Mouse (Mus musculus): ENCODE measurements around the gene Brsk1.

The Brsk1 gene

GRCm38 (mm10) chr7:4739041-4739543, 48.7 kb downstream of the Brsk1 start:
- no peak for DNase-seq (ENCODE audit: low read depth, low spot score)

GRCm38 (mm10) chr7:4739544-4740275, 49.3 kb downstream of the Brsk1 start, which contains the start of gene Kmt5c:
TSS of gene Kmt5c (plus strand) at chr7:4740115.
- peak; percentile 98 for DNase-seq (ENCODE audit: low read depth, low spot score)

GRCm38 (mm10) chr7:4740309-4740727, 49.9 kb downstream of the Brsk1 start:
- no peak for DNase-seq (ENCODE audit: low read depth, low spot score)

GRCm38 (mm10) chr7:4741151-4741550, 50.7 kb downstream of the Brsk1 start:
- DNase-seq (ENCODE audit: low read depth, low spot score), result peak; percentile 23

- DNase-seq (ENCODE audit: low read depth, low spot score), result no peak
Measured at GRCm38 (mm10) chr7:4741672-4742481, 51.5 kb downstream of the Brsk1 start.

GRCm38 (mm10) chr7:4742482-4742819, 52.0 kb downstream of the Brsk1 start:
- DNase-seq (ENCODE audit: low read depth, low spot score), result no peak

- no peak for DNase-seq (ENCODE audit: low read depth, low spot score)
Measured at GRCm38 (mm10) chr7:4743354-4743753, 53.0 kb downstream of the Brsk1 start.

GRCm38 (mm10) chr7:4744886-4745285, 54.5 kb downstream of the Brsk1 start:
- no peak for DNase-seq (ENCODE audit: low read depth, low spot score)

GRCm38 (mm10) chr7:4746326-4746980, 56.0 kb downstream of the Brsk1 start:
- no peak for DNase-seq (ENCODE audit: low read depth, low spot score)

- DNase-seq (ENCODE audit: low read depth, low spot score), result no peak
Measured at GRCm38 (mm10) chr7:4747156-4747899, 56.9 kb downstream of the Brsk1 start.

GRCm38 (mm10) chr7:4748321-4748720, 57.9 kb downstream of the Brsk1 start:
- no peak for DNase-seq (ENCODE audit: low read depth, low spot score)

GRCm38 (mm10) chr7:4749169-4749568, 58.8 kb downstream of the Brsk1 start:
- no peak for DNase-seq (ENCODE audit: low read depth, low spot score)

- peak; percentile 44 for DNase-seq (ENCODE audit: low read depth, low spot score)
Measured at GRCm38 (mm10) chr7:4751971-4752820, 61.8 kb downstream of the Brsk1 start.

- peak; percentile 79 for DNase-seq (ENCODE audit: low read depth, low spot score)
Measured at GRCm38 (mm10) chr7:4752821-4753570, 62.6 kb downstream of the Brsk1 start, which contains the start of gene Cox6b2. TSS of gene Cox6b2 (minus strand) at chr7:4753094.

GRCm38 (mm10) chr7:4759670-4760069, 69.3 kb downstream of the Brsk1 start:
- no peak for DNase-seq (ENCODE audit: low read depth, low spot score)

- no peak for DNase-seq (ENCODE audit: low read depth, low spot score)
Measured at GRCm38 (mm10) chr7:4764946-4765710, 74.7 kb downstream of the Brsk1 start.

Measured in CD4-positive, CD25-positive, alpha-beta regulatory T cell, adult 2 months (primary cell).